Mouse (Mus musculus) liver, postnatal 0 days (tissue): ENCODE measurements at regions not wholly inside any gene's neighbourhood (a gene's known extent, or its start where the extent isn't known, plus 50 kb on each side); places are given as distances from the start of the nearest gene placed in this dataset.

Experiments used
- ATAC-seq: fragments of 200-750 bp; cut with Nextera tagmentation; 2 replicates; pipeline ENCODE4 v1.8.0; 2017; ENCODE audit warnings: mild to moderate bottlenecking, moderate library complexity
- DNase-seq: peaks from one replicate; pipeline ENCODE4 v3.0.0-alpha.2; 2016
- H3K27ac ChIP-seq: fragments of 300-500 bp; sonication (generic); 2 replicates; pipeline ENCODE4 v1.5.1; 2014; ENCODE audit warnings: antibody characterized with exemption, moderate library complexity, mild to moderate bottlenecking, low read depth
- H3K27me3 ChIP-seq: fragments of 300-500 bp; sonication (generic); 2 replicates; pipeline ENCODE4 v1.6.1; 2014; ENCODE audit warnings: low read length, control low read depth, mixed read lengths; ENCODE audit not compliant: insufficient read depth
- H3K36me3 ChIP-seq: fragments of 300-500 bp; sonication (generic); replicated peaks from 2 replicates; pipeline ENCODE4 v1.6.1; 2014; ENCODE audit warnings: mild to moderate bottlenecking, control low read depth, low read length, moderate library complexity, mixed read lengths; ENCODE audit not compliant: insufficient read depth
- H3K4me1 ChIP-seq: fragments of 300-500 bp; sonication (generic); 2 replicates; pipeline ENCODE4 v1.6.1; 2014; ENCODE audit warnings: antibody characterized with exemption, mild to moderate bottlenecking, control low read depth; ENCODE audit not compliant: insufficient read depth
- H3K4me2 ChIP-seq: fragments of 300-500 bp; sonication (generic); 2 replicates; pipeline ENCODE4 v1.6.1; 2014; ENCODE audit warnings: low read depth, mild to moderate bottlenecking, low read length, moderate library complexity, mixed read lengths
- H3K4me3 ChIP-seq: fragments of 300-500 bp; sonication (generic); 2 replicates; pipeline ENCODE4 v1.5.1; 2014; ENCODE audit warnings: low read depth, low read length
- H3K9ac ChIP-seq: fragments of 300-500 bp; sonication (generic); replicated peaks from 2 replicates; pipeline ENCODE4 v1.6.1; 2014; ENCODE audit warnings: mild to moderate bottlenecking, moderate library complexity
- H3K9me3 ChIP-seq: fragments of 300-500 bp; sonication (generic); 2 replicates; pipeline ENCODE4 v1.6.1; 2016; ENCODE audit warnings: mild to moderate bottlenecking, control low read depth, low read length, mixed read lengths
- CTCF ChIP-seq: sonication (generic); IDR thresholded peaks from 2 replicates; pipeline ENCODE4 v1.5.1; 2016; ENCODE audit warnings: antibody characterized with exemption, low read depth
- EP300 ChIP-seq: IDR thresholded peaks from 2 replicates; pipeline ENCODE4 v1.6.1; 2016; ENCODE audit warnings: antibody characterized with exemption, low read depth, mild to moderate bottlenecking
- whole genome bisulfite sequencing: fragments of 180-500 bp; shearing (Covaris S2); extraction: QIAGEN DNeasy Blood & Tissue Kit; methylation state at CpG from one replicate; pipeline ENCODE4 v1.1.7; 2014; ENCODE audit not compliant: insufficient replicate concordance; 5-methylcytosine and 5-hydroxymethylcytosine counted together

GRCm38 (mm10) chr5:73945671-73946070 is 122.6 kb downstream of the Usp46 start:
- H3K9ac ChIP-seq: no peak overlapping the region
- H3K9me3 ChIP-seq: no peaks in the 10 kb centered on the region
- DNase-seq: no peak
- H3K27me3 ChIP-seq: no peaks in the 10 kb centered on the region
- no peak for TF ChIP-seq EP300
- TF ChIP-seq CTCF: no peak
- 77% methylated on average over 3 of the region's 3 CpGs for WGBS
- H3K27ac ChIP-seq: no peak overlapping the region
- H3K36me3 ChIP-seq: no peaks in the 10 kb centered on the region
- ATAC-seq: no peak
- H3K4me1 ChIP-seq: no peaks in the 10 kb centered on the region
- no peak overlapping the region for H3K4me3 ChIP-seq
- H3K4me2 ChIP-seq: no peak overlapping the region

GRCm38 (mm10) chr5:73946164-73946563 is 122.1 kb downstream of the Usp46 start:
- no peaks in the 10 kb centered on the region for H3K4me1 ChIP-seq
- no peaks in the 10 kb centered on the region for H3K9me3 ChIP-seq
- no peaks in the 10 kb centered on the region for H3K27me3 ChIP-seq
- no peak for ATAC-seq
- no peak for TF ChIP-seq EP300
- TF ChIP-seq CTCF: no peak
- no peak for DNase-seq
- no peak overlapping the region for H3K27ac ChIP-seq
- H3K36me3 ChIP-seq: no peaks in the 10 kb centered on the region
- 86% methylated on average over 6 of the region's 6 CpGs for WGBS
- no peak overlapping the region for H3K9ac ChIP-seq
- H3K4me3 ChIP-seq: no peak overlapping the region
- H3K4me2 ChIP-seq: no peak overlapping the region

GRCm38 (mm10) chr5:73948031-73948899 is 120.0 kb downstream of the Usp46 start:
- 76% methylated on average over 9 of the region's 9 CpGs for WGBS
- Histone ChIP-seq H3K9ac (no peak overlapping the region), H3K27ac (no peak overlapping the region), H3K4me2 (no peak overlapping the region), H3K36me3 (no peaks in the 10 kb centered on the region), H3K4me1 (no peaks in the 10 kb centered on the region), H3K4me3 (no peak overlapping the region), H3K27me3 (no peaks in the 10 kb centered on the region), H3K9me3 (no peaks in the 10 kb centered on the region)
- DNase-seq (no peak), ATAC-seq (no peak)
- TF ChIP-seq EP300 (no peak), CTCF (no peak)
